Mouse (Mus musculus): ENCODE data around the gene Nr4a1. TPM values are rescaled to one million over a fixed set of nuclear protein-coding genes. Genes with fewer than 3 reads are reported as not detected.

Gene Nr4a1
- total and polyA plus RNA-seq, 3 experiments = 0.60 to 1.6 (median 0.89) TPM

- Histone ChIP-seq H3K9me3 (replicated peaks; ENCODE audit: low read length) (peaks cover 3% of the 10 kb centered on the region), H3K4me1 (ENCODE audit: control insufficient read depth in 1 of 2, insufficient read depth in 2 of 2) (peaks cover 7 to 54% of the 10 kb centered on the region in 2 experiments), H3K79me2 (replicated peaks; ENCODE audit: control insufficient read depth, extremely low read depth, insufficient read depth, poor library complexity, severe bottlenecking) (no peaks in the 10 kb centered on the region), H3K27me3 (replicated peaks) (peaks cover 18% of the 10 kb centered on the region), H3K9ac (ENCODE audit: insufficient read depth, low read depth) (no peak overlapping the region), H3K4me2 (ENCODE audit: insufficient read depth, low read depth, poor library complexity, severe bottlenecking) (no peak overlapping the region), H3K4me3 (replicated peaks in 1 of 3; ENCODE audit: low read depth in 2 of 3, low read length in 2 of 3, poor library complexity in 1 of 3) (no peak overlapping the region), H3K27ac (ENCODE audit: insufficient read depth, low read depth) (no peak overlapping the region), H3K36me3 (replicated peaks in 1 of 2; ENCODE audit: control insufficient read depth in 1 of 2, insufficient read depth in 1 of 2, low read length in 1 of 2) (peaks cover 5 to 18% of the 10 kb centered on the region in 2 experiments)
- DNase-seq (ENCODE audit: extremely low read depth) = no peak
- in situ Hi-C loops (cut with MboI; ENCODE audit: low pct_ligation_motif_present, low pct_unique_long_range_greater_than_20kb, low sequenced_read_pairs) = no loop called here
- TF ChIP-seq TCF12 (IDR thresholded peaks at IDR 0.05; ENCODE audit: low read depth, low read length) (peak; percentile 15; the same call in 1 of the 2 replicates), POLR2A (IDR thresholded peaks at IDR 0.05; ENCODE audit: low read depth, low read length) (no peak), UBTF (IDR thresholded peaks at IDR 0.05; ENCODE audit: low read depth, low read length) (no peak)
- dilution Hi-C loops (cut with MboI; ENCODE audit: extremely low pct_ligation_motif_present, extremely low pct_unique_long_range_greater_than_20kb, low sequenced_read_pairs) = no loop called here
These were observed 18.7 kb upstream of the Nr4a1 start for GRCm38 (mm10) chr15:101235342-101235698.

GRCm38 (mm10) chr15:101235728-101236327, 18.2 kb upstream of the Nr4a1 start:
- peaks cover 3% of the 10 kb centered on the region for H3K9me3 ChIP-seq (replicated peaks; ENCODE audit: low read length)
- no peaks in the 10 kb centered on the region for H3K79me2 ChIP-seq (replicated peaks; ENCODE audit: control insufficient read depth, extremely low read depth, insufficient read depth, poor library complexity, severe bottlenecking)
- no peak overlapping the region for H3K4me2 ChIP-seq (ENCODE audit: insufficient read depth, low read depth, poor library complexity, severe bottlenecking)
- peaks cover 18% of the 10 kb centered on the region for H3K27me3 ChIP-seq (replicated peaks)
- TF ChIP-seq CHD1 (IDR thresholded peaks at IDR 0.05; ENCODE audit: low read depth, low read length) = no peak
- TF ChIP-seq JUND (conservative IDR thresholded peaks at IDR 0.05; ENCODE audit: low read depth, low read length) = no peak
- TF ChIP-seq POLR2A (IDR thresholded peaks at IDR 0.05; ENCODE audit: low read depth, low read length) = no peak
- no peak for TF ChIP-seq KAT2A (IDR thresholded peaks at IDR 0.05; ENCODE audit: insufficient replicate concordance, low read length)
- no peak for TF ChIP-seq USF2 (conservative IDR thresholded peaks at IDR 0.05; ENCODE audit: low read depth, low read length)
- no peak for TF ChIP-seq TBP (conservative IDR thresholded peaks at IDR 0.05; ENCODE audit: low read depth, low read length)
- TF ChIP-seq GABPA (IDR thresholded peaks at IDR 0.05; ENCODE audit: insufficient replicate concordance, low read depth, low read length) = no peak
- no peak for TF ChIP-seq MAX (IDR thresholded peaks at IDR 0.05; ENCODE audit: low read length)
- TF ChIP-seq ETS1 (conservative IDR thresholded peaks at IDR 0.05; ENCODE audit: low read depth, low read length) = no peak
- H3K4me1 ChIP-seq (ENCODE audit: control insufficient read depth in 1 of 2, insufficient read depth in 2 of 2) = peaks cover 7 to 55% of the 10 kb centered on the region in 2 experiments
- DNase-seq (ENCODE audit: extremely low read depth) = no peak
- no peak overlapping the region for H3K4me3 ChIP-seq (replicated peaks in 1 of 3; ENCODE audit: low read depth in 2 of 3, low read length in 2 of 3, poor library complexity in 1 of 3)
- no peak overlapping the region for H3K9ac ChIP-seq (ENCODE audit: insufficient read depth, low read depth)
- in situ Hi-C loops (cut with MboI; ENCODE audit: low pct_ligation_motif_present, low pct_unique_long_range_greater_than_20kb, low sequenced_read_pairs) = no loop called here
- H3K27ac ChIP-seq (ENCODE audit: insufficient read depth, low read depth) = no peak overlapping the region
- peaks cover 2 to 13% of the 10 kb centered on the region in 2 experiments for H3K36me3 ChIP-seq (replicated peaks in 1 of 2; ENCODE audit: control insufficient read depth in 1 of 2, insufficient read depth in 1 of 2, low read length in 1 of 2)
- dilution Hi-C loops (cut with MboI; ENCODE audit: extremely low pct_ligation_motif_present, extremely low pct_unique_long_range_greater_than_20kb, low sequenced_read_pairs) = no loop called here

DNA sequence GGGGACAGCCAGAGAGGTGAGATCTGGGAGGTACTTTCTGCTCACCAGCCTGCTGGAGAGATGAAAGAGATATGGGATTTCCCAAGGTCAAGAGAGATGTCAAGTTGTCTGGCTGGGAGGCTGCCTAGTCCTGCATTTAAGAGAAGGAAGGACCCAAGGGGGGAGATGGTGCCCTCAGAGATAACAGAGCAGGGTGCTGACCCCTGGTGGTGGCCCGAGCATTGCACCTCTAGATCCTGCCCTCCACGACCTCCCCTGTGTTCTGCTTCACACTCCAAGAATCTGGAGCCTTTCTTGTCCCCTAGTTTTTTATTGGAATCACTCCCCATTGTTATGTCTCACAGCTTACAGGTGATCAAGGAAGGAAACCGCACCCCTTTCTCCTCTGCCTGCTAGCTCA, 17.2 kb upstream of the Nr4a1 start:
- Histone ChIP-seq H3K9ac (ENCODE audit: insufficient read depth, low read depth) (no peak overlapping the region), H3K4me3 (replicated peaks in 1 of 3; ENCODE audit: low read depth in 2 of 3, low read length in 2 of 3, poor library complexity in 1 of 3) (no peak overlapping the region), H3K27me3 (replicated peaks) (peaks cover 24% of the 10 kb centered on the region), H3K36me3 (replicated peaks in 1 of 2; ENCODE audit: control insufficient read depth in 1 of 2, insufficient read depth in 1 of 2, low read length in 1 of 2) (peaks cover 0 to 2% of the 10 kb centered on the region in 2 experiments), H3K4me1 (ENCODE audit: control insufficient read depth in 1 of 2, insufficient read depth in 2 of 2) (peaks cover 7 to 65% of the 10 kb centered on the region in 2 experiments), H3K4me2 (ENCODE audit: insufficient read depth, low read depth, poor library complexity, severe bottlenecking) (no peak overlapping the region), H3K27ac (ENCODE audit: insufficient read depth, low read depth) (no peak overlapping the region), H3K9me3 (replicated peaks; ENCODE audit: low read length) (no peaks in the 10 kb centered on the region), H3K79me2 (replicated peaks; ENCODE audit: control insufficient read depth, extremely low read depth, insufficient read depth, poor library complexity, severe bottlenecking) (no peaks in the 10 kb centered on the region)
- in situ Hi-C loops (cut with MboI; ENCODE audit: low pct_ligation_motif_present, low pct_unique_long_range_greater_than_20kb, low sequenced_read_pairs) = no loop called here
- TF ChIP-seq USF2 (conservative IDR thresholded peaks at IDR 0.05; ENCODE audit: low read depth, low read length) = no peak; the same call in 1 of the 2 replicates
- no peak for TF ChIP-seq MAFK (IDR thresholded peaks at IDR 0.05; ENCODE audit: insufficient replicate concordance, low read length)
- TF ChIP-seq MEF2A (IDR thresholded peaks at IDR 0.05; ENCODE audit: borderline replicate concordance, low read depth, low read length) = peak; percentile 48; the same call in 1 of the 2 replicates
- TF ChIP-seq ELF1 (IDR thresholded peaks at IDR 0.05; ENCODE audit: low read depth, low read length) = no peak
- TF ChIP-seq BHLHE40 (IDR thresholded peaks at IDR 0.05; ENCODE audit: low read depth, low read length) = no peak
- TF ChIP-seq CTCF (conservative IDR thresholded peaks at IDR 0.05 in 1 of 2, IDR thresholded peaks at IDR 0.05 in 1 of 2; ENCODE audit: low read depth in 2 of 2, low read length in 2 of 2) = peak; percentile 91 to 94
- TF ChIP-seq MAZ (IDR thresholded peaks at IDR 0.05; ENCODE audit: low read depth, low read length) = no peak
- TF ChIP-seq E2F4 (IDR thresholded peaks at IDR 0.05; ENCODE audit: insufficient replicate concordance, low read depth, low read length) = no peak
- TF ChIP-seq POLR2AphosphoS2 (IDR thresholded peaks at IDR 0.05; ENCODE audit: low read depth, low read length) = no peak
- peak; percentile 30; the same call in 1 of the 2 replicates for TF ChIP-seq ZC3H11A (IDR thresholded peaks at IDR 0.05; ENCODE audit: low read depth, low read length)
- 0 out of 2 replicates have a peak, but pooled peaks have one; percentile 26 for TF ChIP-seq TCF12 (IDR thresholded peaks at IDR 0.05; ENCODE audit: low read depth, low read length)
- TF ChIP-seq RAD21 (IDR thresholded peaks at IDR 0.05; ENCODE audit: low read depth, low read length) = peak; percentile 68
- TF ChIP-seq ZKSCAN1 (IDR thresholded peaks at IDR 0.05; ENCODE audit: borderline replicate concordance, low read depth, low read length) = no peak
- no peak; the same call in 1 of the 2 replicates for TF ChIP-seq ZNF384 (IDR thresholded peaks at IDR 0.05; ENCODE audit: low read depth, low read length)
- TF ChIP-seq SMC3 (IDR thresholded peaks at IDR 0.05; ENCODE audit: low read depth, low read length) = peak; percentile 91
- DNase-seq (ENCODE audit: extremely low read depth) = peak; percentile 78
- dilution Hi-C loops (cut with MboI; ENCODE audit: extremely low pct_ligation_motif_present, extremely low pct_unique_long_range_greater_than_20kb, low sequenced_read_pairs) = no loop called here

Data from CH12.LX (cell line).